Mouse (Mus musculus) limb, embryonic 14.5 days (tissue): Measurements from ENCODE around the gene Dusp5. TPM values are rescaled to one million over a fixed set of nuclear protein-coding genes. Genes with fewer than 3 reads are reported as not detected.

Experiments used
- ATAC-seq: fragments of 200-750 bp; cut with Nextera tagmentation; 2 replicates; pipeline ENCODE4 v1.8.0; 2017; ENCODE audit warnings: low read depth, moderate number of reproducible peaks, moderate TSS enrichment; ENCODE audit not compliant: low FRiP score
- DNase-seq: peaks from one replicate; pipeline ENCODE4 v3.0.0-alpha.2; 2015; ENCODE audit warnings: low spot score
- H3K27ac ChIP-seq: fragments of 300-500 bp; sonication (generic); replicated peaks from 2 replicates; pipeline ENCODE4 v1.5.1; 2014; ENCODE audit warnings: low read depth, mild to moderate bottlenecking, low read length, moderate library complexity, mixed read lengths
- H3K27me3 ChIP-seq: fragments of 300-500 bp; sonication (generic); 2 replicates; pipeline ENCODE4 v1.6.1; 2014; ENCODE audit warnings: low read length, mixed read lengths; ENCODE audit not compliant: control insufficient read depth, insufficient read depth
- H3K36me3 ChIP-seq: fragments of 300-500 bp; sonication (generic); 2 replicates; pipeline ENCODE4 v1.6.1; 2014; ENCODE audit warnings: mild to moderate bottlenecking, low read length, moderate library complexity, mixed read lengths; ENCODE audit not compliant: control insufficient read depth, insufficient read depth
- H3K4me1 ChIP-seq: fragments of 300-500 bp; sonication (generic); 2 replicates; pipeline ENCODE4 v1.6.1; 2014; ENCODE audit warnings: antibody characterized with exemption, low read length, mixed read lengths; ENCODE audit not compliant: control insufficient read depth, insufficient read depth
- H3K4me2 ChIP-seq: fragments of 300-500 bp; sonication (generic); replicated peaks from 2 replicates; pipeline ENCODE4 v1.6.1; 2014; ENCODE audit warnings: low read depth, mild to moderate bottlenecking, low read length, moderate library complexity; ENCODE audit not compliant: severe bottlenecking
- H3K4me3 ChIP-seq: fragments of 300-500 bp; sonication (generic); replicated peaks from 2 replicates; pipeline ENCODE4 v1.5.1; 2014; ENCODE audit warnings: low read length
- H3K9ac ChIP-seq: fragments of 300-500 bp; sonication (generic); 2 replicates; pipeline ENCODE4 v1.6.1; 2014; ENCODE audit warnings: mild to moderate bottlenecking, low read depth, low read length, moderate library complexity; ENCODE audit not compliant: severe bottlenecking
- H3K9me3 ChIP-seq: fragments of 300-500 bp; sonication (generic); 2 replicates; pipeline ENCODE4 v1.6.1; 2016; ENCODE audit warnings: low read length; ENCODE audit not compliant: control insufficient read depth
- POLR2A ChIP-seq: fragments of 200-500 bp; IDR thresholded peaks from 2 replicates; pipeline ENCODE4 v1.8.0; 2012; ENCODE audit warnings: inconsistent platforms, mild to moderate bottlenecking, moderate library complexity, borderline replicate concordance; ENCODE audit not compliant: insufficient read depth, insufficient read length; ENCODE audit errors: extremely low read depth
- WGBS: fragments of 180-500 bp; shearing (Covaris S2); extraction: QIAGEN DNeasy Blood & Tissue Kit; methylation state at CpG from one replicate; pipeline ENCODE4 v1.1.7; 2014; 5-methylcytosine and 5-hydroxymethylcytosine counted together
- polyA plus RNA-seq, 2 experiments: library from polyadenylated mRNA; depleted of rRNA in 1 of 2; stranded (reverse) in 1 of 2; unstranded in 1 of 2; fragments of >200 nt; fragmentation: Nextera tagmentation in 1 of 2; extraction: Ambion mirVana in 1 of 2; gene quantifications; 2 replicates each; pipeline versions ENCODE4 v1.2.1 to v1.2.3; 2012 to 2014

Gene Dusp5
- polyA plus RNA-seq, 2 experiments, result 1.9 to 2.2 TPM

- 70% methylated on average over 3 of the region's 3 CpGs for WGBS
- no peak for DNase-seq
- H3K36me3 ChIP-seq, result no peaks in the 10 kb centered on the region
Observed at GRCm38 (mm10) chr19:53568553-53568952, 39.6 kb downstream of the Dusp5 start.

GRCm38 (mm10) chr19:53571056-53571455 lies 42.1 kb downstream of the Dusp5 start:
- H3K9ac ChIP-seq, result no peak overlapping the region
- H3K27ac ChIP-seq, result no peak overlapping the region
- H3K36me3 ChIP-seq, result no peaks in the 10 kb centered on the region
- no peak for ATAC-seq
- WGBS, result 67% methylated on average over 4 of the region's 4 CpGs
- no peaks in the 10 kb centered on the region for H3K9me3 ChIP-seq
- no peaks in the 10 kb centered on the region for H3K4me1 ChIP-seq
- no peak overlapping the region for H3K4me3 ChIP-seq
- no peak overlapping the region for H3K4me2 ChIP-seq
- H3K27me3 ChIP-seq, result no peaks in the 10 kb centered on the region
- TF ChIP-seq POLR2A, result no peak
- DNase-seq, result no peak

More at GRCm38 (mm10) chr19:53568553-53568952, 39.6 kb downstream of the Dusp5 start:
- H3K9ac ChIP-seq, result no peak overlapping the region
- TF ChIP-seq POLR2A, result no peak
- no peak for ATAC-seq
- H3K27ac ChIP-seq, result no peak overlapping the region
- H3K27me3 ChIP-seq, result no peaks in the 10 kb centered on the region
- no peaks in the 10 kb centered on the region for H3K9me3 ChIP-seq
- H3K4me2 ChIP-seq, result no peak overlapping the region
- H3K4me3 ChIP-seq, result no peak overlapping the region
- H3K4me1 ChIP-seq, result no peaks in the 10 kb centered on the region

GRCm38 (mm10) chr19:53571501-53572428 lies 42.9 kb downstream of the Dusp5 start:
- no peaks in the 10 kb centered on the region for H3K9me3 ChIP-seq
- no peak overlapping the region for H3K9ac ChIP-seq
- no peak overlapping the region for H3K4me2 ChIP-seq
- DNase-seq, result no peak
- H3K36me3 ChIP-seq, result no peaks in the 10 kb centered on the region
- 72% methylated on average over 18 of the region's 18 CpGs for WGBS
- ATAC-seq, result no peak
- no peak overlapping the region for H3K4me3 ChIP-seq
- H3K4me1 ChIP-seq, result no peaks in the 10 kb centered on the region
- no peaks in the 10 kb centered on the region for H3K27me3 ChIP-seq
- H3K27ac ChIP-seq, result no peak overlapping the region
- no peak for TF ChIP-seq POLR2A

- Histone ChIP-seq H3K4me1 (no peaks in the 10 kb centered on the region), H3K27me3 (no peaks in the 10 kb centered on the region), H3K9ac (no peak overlapping the region), H3K9me3 (no peaks in the 10 kb centered on the region), H3K36me3 (no peaks in the 10 kb centered on the region), H3K4me3 (no peak overlapping the region), H3K27ac (no peak overlapping the region), H3K4me2 (no peak overlapping the region)
- ATAC-seq (no peak), DNase-seq (no peak)
- no peak for TF ChIP-seq POLR2A
- WGBS, result 84% methylated on average over 12 of the region's 12 CpGs
Observed at GRCm38 (mm10) chr19:53572607-53573006, 43.7 kb downstream of the Dusp5 start.

- Histone ChIP-seq H3K9ac (no peak overlapping the region), H3K9me3 (no peaks in the 10 kb centered on the region), H3K4me1 (no peaks in the 10 kb centered on the region), H3K4me3 (no peak overlapping the region), H3K27ac (no peak overlapping the region), H3K4me2 (no peak overlapping the region), H3K36me3 (no peaks in the 10 kb centered on the region), H3K27me3 (no peaks in the 10 kb centered on the region)
- no peak for DNase-seq
- 94% methylated on average over 3 of the region's 3 CpGs for WGBS
- no peak for ATAC-seq
- no peak for TF ChIP-seq POLR2A
Observed at GRCm38 (mm10) chr19:53573151-53573550, 44.2 kb downstream of the Dusp5 start.

- TF ChIP-seq POLR2A, result no peak
- Histone ChIP-seq H3K27me3 (no peaks in the 10 kb centered on the region), H3K27ac (no peak overlapping the region), H3K9me3 (no peaks in the 10 kb centered on the region), H3K9ac (no peak overlapping the region), H3K4me2 (no peak overlapping the region), H3K36me3 (no peaks in the 10 kb centered on the region), H3K4me1 (no peaks in the 10 kb centered on the region), H3K4me3 (no peak overlapping the region)
- 60% methylated on average over 8 of the region's 8 CpGs for WGBS
- DNase-seq, result no peak
- ATAC-seq, result no peak
Observed at GRCm38 (mm10) chr19:53574131-53574530, 45.2 kb downstream of the Dusp5 start.
